Mouse (Mus musculus) midbrain, embryonic 12.5 days (tissue): ENCODE measurements around the gene 2410004B18Rik. TPM values are rescaled to one million over a fixed set of nuclear protein-coding genes. Genes with fewer than 3 reads are reported as not detected.
"Not testable (repeated sequence)": the region's sequence is repeated elsewhere in the genome, so short reads cannot be mapped to it uniquely, and the experiment has no call there.

Experiments used
- ATAC-seq: fragments of 200-750 bp; cut with Nextera tagmentation; 2 replicates; pipeline ENCODE4 v1.8.0; 2017; ENCODE audit warnings: low read depth, moderate TSS enrichment, moderate library complexity; ENCODE audit not compliant: low FRiP score
- H3K27ac ChIP-seq: fragments of 300-500 bp; sonication (generic); replicated peaks from 2 replicates; pipeline ENCODE4 v1.5.1; 2016; ENCODE audit warnings: mild to moderate bottlenecking
- H3K27me3 ChIP-seq: fragments of 300-500 bp; sonication (generic); 2 replicates; pipeline ENCODE4 v1.6.1; 2016; ENCODE audit warnings: mild to moderate bottlenecking
- H3K36me3 ChIP-seq: fragments of 300-500 bp; sonication (generic); 2 replicates; pipeline ENCODE4 v1.6.1; 2016
- H3K4me1 ChIP-seq: fragments of 300-500 bp; sonication (generic); 2 replicates; pipeline ENCODE4 v1.6.1; 2016
- H3K4me2 ChIP-seq: fragments of 300-500 bp; sonication (generic); replicated peaks from 2 replicates; pipeline ENCODE4 v1.6.1; 2016; ENCODE audit warnings: mild to moderate bottlenecking, moderate library complexity
- H3K4me3 ChIP-seq: fragments of 300-500 bp; sonication (generic); 2 replicates; pipeline ENCODE4 v1.5.1; 2016; ENCODE audit warnings: mild to moderate bottlenecking
- H3K9ac ChIP-seq: fragments of 300-500 bp; sonication (generic); replicated peaks from 2 replicates; pipeline ENCODE4 v1.6.1; 2016; ENCODE audit warnings: mild to moderate bottlenecking, moderate library complexity
- H3K9me3 ChIP-seq: fragments of 300-500 bp; sonication (generic); 2 replicates; pipeline ENCODE4 v1.6.1; 2016; ENCODE audit warnings: mild to moderate bottlenecking
- WGBS: fragments of 180-500 bp; shearing (Covaris S2); methylation state at CpG from one replicate; pipeline ENCODE4 v1.1.7; 2016; 5-methylcytosine and 5-hydroxymethylcytosine counted together
- polyA plus RNA-seq: library from polyadenylated mRNA; unstranded; fragments of >200 nt; fragmentation: Nextera tagmentation; extraction: Ambion mirVana; gene quantifications from 2 replicates; pipeline ENCODE4 v1.2.1, GENCODE M21; 2016

Gene 2410004B18Rik
- polyA plus RNA-seq, 1 experiment from 2014 or later, result 58.8 TPM

- no peak overlapping the region for H3K27ac ChIP-seq
- 80% methylated on average over 17 of the region's 17 CpGs for WGBS
- H3K4me2 ChIP-seq, result no peak overlapping the region
- H3K4me3 ChIP-seq, result no peak overlapping the region
- H3K4me1 ChIP-seq, result peaks cover 10% of the 10 kb centered on the region
- H3K9me3 ChIP-seq, result no peaks in the 10 kb centered on the region
- no peaks in the 10 kb centered on the region for H3K36me3 ChIP-seq
- no peak overlapping the region for H3K9ac ChIP-seq
- ATAC-seq, result no peak
- 0 out of 2 replicates have a peak, but pooled peaks cover 3% of the 10 kb centered on the region for H3K27me3 ChIP-seq
These were observed 13.7 kb downstream of the 2410004B18Rik start for GRCm38 (mm10) chr3:145951287-145952165.

DNA sequence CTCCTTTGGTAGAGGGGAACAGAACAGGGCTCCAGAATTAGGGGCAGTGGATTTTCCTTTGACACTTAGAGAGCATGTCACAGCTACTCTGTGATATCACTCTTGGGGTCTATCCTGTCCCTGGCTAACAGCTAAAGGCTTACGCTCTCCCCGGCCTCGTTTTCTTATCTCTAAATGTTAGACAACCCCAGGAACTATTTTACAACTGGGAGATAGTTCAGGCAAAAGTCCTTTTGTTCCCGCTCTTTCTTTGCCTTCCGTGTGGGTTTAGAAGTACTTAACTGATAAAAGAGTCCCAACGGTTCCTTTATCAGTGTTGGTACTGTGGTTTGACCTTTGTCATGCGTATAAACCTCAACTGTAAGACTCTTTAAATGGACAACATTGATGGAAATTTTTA is 15.1 kb downstream of the 2410004B18Rik start:
- H3K4me1 ChIP-seq, result peaks cover 7% of the 10 kb centered on the region
- H3K9me3 ChIP-seq, result 0 out of 2 replicates have a peak, but pooled peaks cover 4% of the 10 kb centered on the region
- no peak overlapping the region for H3K4me2 ChIP-seq
- 87% methylated on average over 7 of the region's 7 CpGs for WGBS
- H3K4me3 ChIP-seq, result no peak overlapping the region
- no peak overlapping the region for H3K27ac ChIP-seq
- H3K9ac ChIP-seq, result no peak overlapping the region
- ATAC-seq, result no peak
- 0 out of 2 replicates have a peak, but pooled peaks cover 3% of the 10 kb centered on the region for H3K27me3 ChIP-seq
- no peaks in the 10 kb centered on the region for H3K36me3 ChIP-seq

GRCm38 (mm10) chr3:145953411-145953810 is 15.6 kb downstream of the 2410004B18Rik start:
- WGBS, result 88% methylated on average over 2 of the region's 2 CpGs
- Histone ChIP-seq H3K4me2 (no peak overlapping the region), H3K4me1 (peaks cover 7% of the 10 kb centered on the region; the same call in 1 of the 2 replicates)

DNA sequence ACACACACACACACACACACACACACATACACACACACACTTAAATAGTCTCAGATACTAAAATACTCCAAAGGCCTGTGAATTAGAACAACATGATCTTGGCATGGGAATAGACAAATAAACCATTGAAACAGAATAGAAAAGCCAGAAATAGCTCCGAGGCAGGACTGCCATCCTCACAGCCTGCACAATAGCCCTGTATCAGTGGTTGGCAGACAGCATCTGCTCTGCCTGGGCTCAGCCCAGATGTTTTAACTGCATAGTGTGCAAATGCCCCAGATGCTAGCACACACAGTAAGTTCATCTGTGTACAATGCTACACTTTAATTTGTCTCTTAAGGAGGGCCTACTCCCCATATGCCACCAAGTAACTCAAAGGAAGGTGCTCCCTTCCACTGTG is 22.0 kb downstream of the 2410004B18Rik start:
- peaks cover 15% of the 10 kb centered on the region for H3K4me1 ChIP-seq
- peaks cover 32% of the 10 kb centered on the region for H3K27me3 ChIP-seq
- ATAC-seq, result no peak
- no peak overlapping the region for H3K27ac ChIP-seq
- 0 out of 2 replicates have a peak, but pooled peaks cover 4% of the 10 kb centered on the region for H3K9me3 ChIP-seq
- WGBS, result 67% methylated on average over 1 of the region's 1 CpGs
- H3K9ac ChIP-seq, result no peak overlapping the region
- no peak overlapping the region for H3K4me3 ChIP-seq
- H3K36me3 ChIP-seq, result no peaks in the 10 kb centered on the region
- H3K4me2 ChIP-seq, result no peak overlapping the region

More at GRCm38 (mm10) chr3:145953411-145953810, 15.6 kb downstream of the 2410004B18Rik start:
- Histone ChIP-seq H3K27me3 (0 out of 2 replicates have a peak, but pooled peaks cover 2% of the 10 kb centered on the region), H3K36me3 (no peaks in the 10 kb centered on the region), H3K9ac (no peak overlapping the region), H3K9me3 (0 out of 2 replicates have a peak, but pooled peaks cover 4% of the 10 kb centered on the region), H3K4me3 (no peak overlapping the region), H3K27ac (no peak overlapping the region)
- no peak for ATAC-seq

DNA sequence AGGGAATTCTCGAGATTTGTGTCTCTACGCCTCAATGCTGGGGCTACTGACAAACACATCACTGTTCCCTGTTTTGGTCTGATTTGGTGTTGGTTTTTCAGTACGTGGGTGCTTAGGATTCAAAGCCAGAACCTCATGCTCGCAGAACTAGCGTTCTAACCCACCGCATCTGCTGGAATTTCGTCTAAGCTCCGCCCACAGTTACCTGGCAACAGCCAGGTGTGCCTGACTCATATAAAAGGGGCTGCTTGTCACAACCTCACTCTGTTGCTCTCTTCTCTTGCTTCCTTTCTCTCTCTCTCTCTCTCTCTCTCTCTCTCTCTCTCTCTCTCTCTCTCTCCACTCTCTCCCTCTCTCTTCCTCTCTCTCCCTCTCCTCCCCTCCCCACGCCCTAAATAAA is 24.6 kb downstream of the 2410004B18Rik start:
- no peak overlapping the region for H3K9ac ChIP-seq
- no peak overlapping the region for H3K27ac ChIP-seq
- peaks cover 36% of the 10 kb centered on the region for H3K27me3 ChIP-seq
- H3K9me3 ChIP-seq, result 0 out of 2 replicates have a peak, but pooled peaks cover 3% of the 10 kb centered on the region
- H3K4me1 ChIP-seq, result peaks cover 18% of the 10 kb centered on the region
- 26% methylated on average over 9 of the region's 9 CpGs for WGBS
- no peak for ATAC-seq
- H3K4me2 ChIP-seq, result no peak overlapping the region
- H3K36me3 ChIP-seq, result no peaks in the 10 kb centered on the region
- H3K4me3 ChIP-seq, result no peak overlapping the region

DNA sequence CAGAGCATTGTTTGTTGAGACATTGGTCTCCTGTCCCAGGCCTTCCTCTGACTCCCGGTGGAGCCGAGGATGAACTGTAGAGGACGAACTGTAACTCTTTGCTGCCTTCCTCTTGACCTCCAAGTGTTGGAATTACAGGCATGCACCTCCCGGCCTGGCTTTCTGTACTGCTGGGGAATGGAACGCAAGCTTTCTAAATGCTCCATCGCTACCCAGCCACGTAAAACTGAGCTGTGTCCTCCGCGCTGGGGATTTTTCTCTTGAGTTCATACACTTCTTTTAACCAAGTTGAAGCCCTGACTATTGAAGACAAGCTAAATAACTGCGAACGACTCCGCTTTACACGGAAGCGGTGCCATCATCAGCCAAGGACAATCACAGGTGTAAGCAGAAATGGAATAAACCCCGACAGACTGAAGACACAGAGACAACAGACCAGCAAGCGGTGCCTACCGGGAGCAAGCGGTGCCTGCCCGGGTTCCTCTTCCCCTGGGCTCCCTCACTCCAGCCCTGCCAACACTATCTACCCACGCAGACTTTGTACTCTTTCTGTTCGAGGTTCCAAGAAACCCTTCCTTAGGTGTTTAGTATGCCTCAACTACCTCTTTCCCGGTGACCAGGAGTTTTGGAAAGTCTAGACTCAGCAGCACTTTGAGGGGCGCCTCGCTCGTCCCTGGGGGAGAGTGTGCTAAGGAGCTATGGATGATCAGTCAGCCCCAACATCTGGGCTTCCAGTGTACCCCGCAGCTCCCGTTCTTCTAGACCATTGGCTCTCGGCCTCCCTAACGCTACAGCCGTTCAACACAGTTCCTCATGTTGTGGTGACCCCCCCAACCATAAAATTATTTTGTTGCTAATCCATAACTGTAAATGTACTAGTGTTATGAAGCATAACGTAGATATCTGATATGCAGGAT is 25.5 kb downstream of the 2410004B18Rik start:
- 16% methylated on average over 31 of the region's 31 CpGs for WGBS
- Histone ChIP-seq H3K4me1 (peaks cover 18% of the 10 kb centered on the region), H3K4me3 (peak overlapping the region; percentile 22)

DNA sequence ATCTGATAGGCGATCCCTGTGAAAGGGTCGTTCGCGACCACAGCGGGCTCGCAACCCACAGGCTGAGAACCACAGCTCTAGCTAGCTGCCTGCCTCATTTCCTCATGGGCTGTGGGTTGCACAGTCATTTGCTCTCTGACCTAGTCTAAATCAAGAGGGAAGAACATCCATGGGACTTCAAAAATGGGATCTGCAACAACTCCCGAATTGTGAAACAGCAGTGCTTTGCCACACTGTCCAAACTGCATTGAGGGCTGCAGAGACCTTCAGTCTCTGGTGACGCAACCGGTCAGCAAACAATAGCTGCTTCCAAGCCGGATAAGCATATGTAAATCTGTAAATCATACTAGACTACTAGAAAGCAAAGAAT is 26.2 kb downstream of the 2410004B18Rik start:
- peaks cover 36% of the 10 kb centered on the region for H3K27me3 ChIP-seq
- peaks cover 18% of the 10 kb centered on the region for H3K4me1 ChIP-seq
- H3K36me3 ChIP-seq, result no peaks in the 10 kb centered on the region
- WGBS, result 13% methylated on average over 10 of the region's 10 CpGs
- no peaks in the 10 kb centered on the region for H3K9me3 ChIP-seq
- 0 out of 2 replicates have a peak overlapping the region, but pooled peaks have one; percentile 39 for H3K27ac ChIP-seq
- peak overlapping the region; percentile 22 for H3K4me3 ChIP-seq
- peak; percentile 76 for ATAC-seq
- peak overlapping the region; percentile 48 for H3K4me2 ChIP-seq
- H3K9ac ChIP-seq, result no peak overlapping the region

More for the DNA sequence above, 25.5 kb downstream of the 2410004B18Rik start:
- Histone ChIP-seq H3K27me3 (peaks cover 36% of the 10 kb centered on the region), H3K9me3 (no peaks in the 10 kb centered on the region), H3K36me3 (no peaks in the 10 kb centered on the region), H3K27ac (0 out of 2 replicates have a peak overlapping the region, but pooled peaks have one; percentile 39), H3K4me2 (peak overlapping the region; percentile 48), H3K9ac (no peak overlapping the region)
- peak; percentile 28 for ATAC-seq

- peak overlapping the region; percentile 22; the same call in 1 of the 2 replicates for H3K4me3 ChIP-seq
- H3K9ac ChIP-seq, result no peak overlapping the region
- H3K9me3 ChIP-seq, result no peaks in the 10 kb centered on the region
- WGBS, result 7% methylated on average over 10 of the region's 10 CpGs
- peak overlapping the region; percentile 39; the same call in 1 of the 2 replicates for H3K27ac ChIP-seq
- H3K36me3 ChIP-seq, result no peaks in the 10 kb centered on the region
- ATAC-seq, result peak; percentile 79
- peak overlapping the region; percentile 48 for H3K4me2 ChIP-seq
- H3K4me1 ChIP-seq, result peaks cover 18% of the 10 kb centered on the region
- peaks cover 36% of the 10 kb centered on the region for H3K27me3 ChIP-seq
These were observed 26.7 kb downstream of the 2410004B18Rik start for GRCm38 (mm10) chr3:145964473-145964872.

- not testable (repeated sequence) for H3K9ac ChIP-seq, H3K4me2 ChIP-seq, H3K36me3 ChIP-seq, H3K27ac ChIP-seq, H3K9me3 ChIP-seq, H3K4me3 ChIP-seq, ATAC-seq
- 85% methylated on average over 3 of the region's 3 CpGs for WGBS
- H3K4me1 ChIP-seq, result peaks cover 18% of the 10 kb centered on the region
- H3K27me3 ChIP-seq, result peaks cover 30% of the 10 kb centered on the region
These were observed 27.8 kb downstream of the 2410004B18Rik start for GRCm38 (mm10) chr3:145965583-145965982.

DNA sequence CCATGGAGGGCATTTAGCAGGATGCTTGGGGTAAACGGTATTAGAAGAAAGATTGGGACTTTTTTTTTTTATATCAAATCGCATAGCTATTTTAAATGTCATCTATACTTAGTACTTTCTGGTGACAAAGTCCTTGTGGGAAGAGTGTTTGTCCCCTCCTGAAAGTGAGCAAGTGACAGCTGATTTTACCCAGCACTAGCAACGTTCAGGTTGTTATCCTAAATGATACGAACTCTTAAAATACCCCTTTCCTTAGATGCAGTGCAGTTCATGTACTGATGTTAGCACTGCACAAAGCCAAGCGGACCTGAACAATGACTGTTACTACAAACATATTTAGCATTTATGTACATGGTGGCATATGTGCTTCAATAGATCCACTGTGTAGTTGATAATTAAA is 29.0 kb downstream of the 2410004B18Rik start:
- H3K4me1 ChIP-seq, result peaks cover 20% of the 10 kb centered on the region
- H3K27ac ChIP-seq, result no peak overlapping the region
- H3K27me3 ChIP-seq, result peaks cover 27% of the 10 kb centered on the region
- H3K4me2 ChIP-seq, result no peak overlapping the region
- WGBS, result 89% methylated on average over 5 of the region's 5 CpGs
- ATAC-seq, result no peak
- H3K4me3 ChIP-seq, result no peak overlapping the region
- H3K9ac ChIP-seq, result no peak overlapping the region
- no peaks in the 10 kb centered on the region for H3K9me3 ChIP-seq
- H3K36me3 ChIP-seq, result no peaks in the 10 kb centered on the region

GRCm38 (mm10) chr3:145969031-145969501 is 31.3 kb downstream of the 2410004B18Rik start:
- no peak for ATAC-seq
- H3K9ac ChIP-seq, result no peak overlapping the region
- H3K27ac ChIP-seq, result no peak overlapping the region
- no peaks in the 10 kb centered on the region for H3K36me3 ChIP-seq
- H3K27me3 ChIP-seq, result peaks cover 4% of the 10 kb centered on the region; the same call in 1 of the 2 replicates
- WGBS, result 50% methylated on average over 14 of the region's 14 CpGs
- H3K4me1 ChIP-seq, result peaks cover 11% of the 10 kb centered on the region
- H3K4me3 ChIP-seq, result no peak overlapping the region
- H3K9me3 ChIP-seq, result peaks cover 2% of the 10 kb centered on the region
- no peak overlapping the region for H3K4me2 ChIP-seq
